Mouse (Mus musculus): ENCODE data around the gene Hdgfl2. TPM values are rescaled to one million over a fixed set of nuclear protein-coding genes. Genes with fewer than 3 reads are reported as not detected.

Gene Hdgfl2
- total and polyA plus RNA-seq, 2 experiments from 2014 or later = 96.4 to 114 TPM

- Histone ChIP-seq H3K9ac (no peak overlapping the region), H3K9me3 (ENCODE audit: low read length) (no peaks in the 10 kb centered on the region), H3K36me3 (ENCODE audit: insufficient read depth) (peaks cover 39% of the 10 kb centered on the region), H3K4me3 (ENCODE audit: low read depth, low read length) (no peak overlapping the region), H3K4me2 (ENCODE audit: low read depth) (no peak overlapping the region), H3K27ac (ENCODE audit: low read depth, low read length) (no peak overlapping the region), H3K4me1 (ENCODE audit: insufficient read depth) (no peaks in the 10 kb centered on the region), H3K27me3 (ENCODE audit: insufficient read depth, low read length) (no peaks in the 10 kb centered on the region)
- DNase-seq = no peak
- 79% methylated on average over 1 of the region's 1 CpGs for whole genome bisulfite sequencing
- TF ChIP-seq CTCF (IDR thresholded peaks at IDR 0.05; ENCODE audit: low read depth) = no peak
- no peak for ATAC-seq
Measured at GRCm38 (mm10) chr17:56092312-56092711, 12.9 kb downstream of the Hdgfl2 start.

GRCm38 (mm10) chr17:56092794-56093193 lies 13.4 kb downstream of the Hdgfl2 start:
- DNase-seq (no peak), ATAC-seq (no peak)
- H3K9me3 ChIP-seq (ENCODE audit: low read length) = no peaks in the 10 kb centered on the region
- no peaks in the 10 kb centered on the region for H3K27me3 ChIP-seq (ENCODE audit: insufficient read depth, low read length)
- H3K36me3 ChIP-seq (ENCODE audit: insufficient read depth) = peaks cover 44% of the 10 kb centered on the region
- 95% methylated on average over 1 of the region's 1 CpGs for WGBS
- no peak overlapping the region for H3K4me3 ChIP-seq (ENCODE audit: low read depth, low read length)
- no peak overlapping the region for H3K4me2 ChIP-seq (ENCODE audit: low read depth)
- no peak overlapping the region for H3K9ac ChIP-seq
- H3K27ac ChIP-seq (ENCODE audit: low read depth, low read length) = no peak overlapping the region
- no peak for TF ChIP-seq CTCF (IDR thresholded peaks at IDR 0.05; ENCODE audit: low read depth)
- H3K4me1 ChIP-seq (ENCODE audit: insufficient read depth) = no peaks in the 10 kb centered on the region

- H3K4me3 ChIP-seq (ENCODE audit: low read depth, low read length) = no peak overlapping the region
- no peaks in the 10 kb centered on the region for H3K27me3 ChIP-seq (ENCODE audit: insufficient read depth, low read length)
- H3K4me2 ChIP-seq (ENCODE audit: low read depth) = no peak overlapping the region
- H3K9me3 ChIP-seq (ENCODE audit: low read length) = no peaks in the 10 kb centered on the region
- peaks cover 76% of the 10 kb centered on the region for H3K36me3 ChIP-seq (ENCODE audit: insufficient read depth)
- ATAC-seq (no peak), DNase-seq (no peak)
- WGBS = 90% methylated on average over 12 of the region's 12 CpGs
- no peak overlapping the region for H3K9ac ChIP-seq
- H3K4me1 ChIP-seq (ENCODE audit: insufficient read depth) = no peaks in the 10 kb centered on the region
- H3K27ac ChIP-seq (ENCODE audit: low read depth, low read length) = no peak overlapping the region
- no peak for TF ChIP-seq CTCF (IDR thresholded peaks at IDR 0.05; ENCODE audit: low read depth)
Measured at GRCm38 (mm10) chr17:56096883-56097282, 17.4 kb downstream of the Hdgfl2 start.

GRCm38 (mm10) chr17:56098180-56098579 lies 18.7 kb downstream of the Hdgfl2 start:
- 93% methylated on average over 8 of the region's 8 CpGs for WGBS
- no peak for TF ChIP-seq CTCF (IDR thresholded peaks at IDR 0.05; ENCODE audit: low read depth)
- no peak for ATAC-seq

GRCm38 (mm10) chr17:56098711-56099572 lies 19.5 kb downstream of the Hdgfl2 start:
- ATAC-seq (no peak), DNase-seq (no peak)
- Histone ChIP-seq H3K27ac (ENCODE audit: low read depth, low read length) (no peak overlapping the region), H3K36me3 (ENCODE audit: insufficient read depth) (peaks cover 85% of the 10 kb centered on the region), H3K27me3 (ENCODE audit: insufficient read depth, low read length) (no peaks in the 10 kb centered on the region), H3K9ac (no peak overlapping the region), H3K9me3 (ENCODE audit: low read length) (no peaks in the 10 kb centered on the region), H3K4me3 (ENCODE audit: low read depth, low read length) (no peak overlapping the region), H3K4me1 (ENCODE audit: insufficient read depth) (no peaks in the 10 kb centered on the region), H3K4me2 (ENCODE audit: low read depth) (no peak overlapping the region)
- 90% methylated on average over 15 of the region's 15 CpGs for WGBS
- TF ChIP-seq CTCF (IDR thresholded peaks at IDR 0.05; ENCODE audit: low read depth) = peak; percentile 14; the same call in 1 of the 2 replicates

More at GRCm38 (mm10) chr17:56098180-56098579, 18.7 kb downstream of the Hdgfl2 start:
- Histone ChIP-seq H3K27me3 (ENCODE audit: insufficient read depth, low read length) (no peaks in the 10 kb centered on the region), H3K9ac (no peak overlapping the region), H3K4me2 (ENCODE audit: low read depth) (no peak overlapping the region), H3K4me3 (ENCODE audit: low read depth, low read length) (no peak overlapping the region), H3K36me3 (ENCODE audit: insufficient read depth) (peaks cover 81% of the 10 kb centered on the region), H3K9me3 (ENCODE audit: low read length) (no peaks in the 10 kb centered on the region), H3K4me1 (ENCODE audit: insufficient read depth) (no peaks in the 10 kb centered on the region), H3K27ac (ENCODE audit: low read depth, low read length) (no peak overlapping the region)
- no peak for DNase-seq

- 87% methylated on average over 3 of the region's 3 CpGs for WGBS
- Histone ChIP-seq H3K27ac (ENCODE audit: low read depth, low read length) (no peak overlapping the region), H3K4me1 (ENCODE audit: insufficient read depth) (no peaks in the 10 kb centered on the region), H3K9me3 (ENCODE audit: low read length) (no peaks in the 10 kb centered on the region), H3K4me3 (ENCODE audit: low read depth, low read length) (no peak overlapping the region), H3K4me2 (ENCODE audit: low read depth) (no peak overlapping the region), H3K36me3 (ENCODE audit: insufficient read depth) (peaks cover 81% of the 10 kb centered on the region), H3K27me3 (ENCODE audit: insufficient read depth, low read length) (no peaks in the 10 kb centered on the region), H3K9ac (no peak overlapping the region)
- DNase-seq (no peak), ATAC-seq (no peak)
- no peak for TF ChIP-seq CTCF (IDR thresholded peaks at IDR 0.05; ENCODE audit: low read depth)
Measured at GRCm38 (mm10) chr17:56100811-56101210, 21.4 kb downstream of the Hdgfl2 start.

- ATAC-seq = no peak
- H3K4me3 ChIP-seq (ENCODE audit: low read depth, low read length) = no peak overlapping the region
- peaks cover 68% of the 10 kb centered on the region for H3K36me3 ChIP-seq (ENCODE audit: insufficient read depth)
- WGBS = 93% methylated on average over 5 of the region's 5 CpGs
- DNase-seq = no peak
- no peaks in the 10 kb centered on the region for H3K4me1 ChIP-seq (ENCODE audit: insufficient read depth)
- no peaks in the 10 kb centered on the region for H3K27me3 ChIP-seq (ENCODE audit: insufficient read depth, low read length)
- no peak overlapping the region for H3K4me2 ChIP-seq (ENCODE audit: low read depth)
- no peak overlapping the region for H3K9ac ChIP-seq
- H3K9me3 ChIP-seq (ENCODE audit: low read length) = no peaks in the 10 kb centered on the region
- H3K27ac ChIP-seq (ENCODE audit: low read depth, low read length) = no peak overlapping the region
- no peak for TF ChIP-seq CTCF (IDR thresholded peaks at IDR 0.05; ENCODE audit: low read depth)
Measured at GRCm38 (mm10) chr17:56102158-56102557, 22.7 kb downstream of the Hdgfl2 start.

All from forebrain, postnatal 0 days (tissue).